Mouse (Mus musculus) heart, postnatal 0 days (tissue): Measurements from ENCODE around the gene Gm10192. TPM values are rescaled to one million over a fixed set of nuclear protein-coding genes. Genes with fewer than 3 reads are reported as not detected.
"Not testable (repeated sequence)": the region's sequence is repeated elsewhere in the genome, so short reads cannot be mapped to it uniquely, and the experiment has no call there.

Source experiments
- ATAC-seq: fragments of 200-750 bp; cut with Nextera tagmentation; 2 replicates; pipeline ENCODE4 v1.8.0; 2017; ENCODE audit warnings: low read depth, moderate number of reproducible peaks, moderate library complexity; ENCODE audit not compliant: insufficient read depth
- DNase-seq: peaks from one replicate; pipeline ENCODE4 v3.0.0-alpha.2; 2016; ENCODE audit warnings: low spot score
- H3K27ac ChIP-seq: fragments of 300-500 bp; sonication (generic); 2 replicates; pipeline ENCODE4 v1.5.1; 2014; ENCODE audit warnings: low read depth, mild to moderate bottlenecking
- H3K27me3 ChIP-seq: fragments of 300-500 bp; sonication (generic); 2 replicates; pipeline ENCODE4 v1.6.1; 2014; ENCODE audit warnings: low read length, mixed read lengths; ENCODE audit not compliant: control insufficient read depth, insufficient read depth
- H3K36me3 ChIP-seq: fragments of 300-500 bp; sonication (generic); replicated peaks from 2 replicates; pipeline ENCODE4 v1.6.1; 2014; ENCODE audit warnings: low read length, mixed read lengths; ENCODE audit not compliant: control insufficient read depth, insufficient read depth
- H3K4me1 ChIP-seq: fragments of 300-500 bp; sonication (generic); 2 replicates; pipeline ENCODE4 v1.6.1; 2014; ENCODE audit warnings: antibody characterized with exemption; ENCODE audit not compliant: control insufficient read depth, insufficient read depth
- H3K4me2 ChIP-seq: fragments of 300-500 bp; sonication (generic); 2 replicates; pipeline ENCODE4 v1.6.1; 2014; ENCODE audit warnings: low read depth, mild to moderate bottlenecking, low read length, moderate library complexity
- H3K4me3 ChIP-seq: fragments of 300-500 bp; sonication (generic); 2 replicates; pipeline ENCODE4 v1.5.1; 2014; ENCODE audit warnings: low read depth, low read length
- H3K9ac ChIP-seq: fragments of 300-500 bp; sonication (generic); replicated peaks from 2 replicates; pipeline ENCODE4 v1.6.1; 2014; ENCODE audit warnings: low read depth, low read length, mixed read lengths
- H3K9me3 ChIP-seq: fragments of 300-500 bp; sonication (generic); replicated peaks from 2 replicates; pipeline ENCODE4 v1.6.1; 2016; ENCODE audit warnings: low read length; ENCODE audit not compliant: control insufficient read depth
- CTCF ChIP-seq: IDR thresholded peaks from 2 replicates; pipeline ENCODE4 v1.5.1; 2016; ENCODE audit warnings: antibody characterized with exemption, control low read depth, low read depth
- EP300 ChIP-seq: IDR thresholded peaks from 2 replicates; pipeline ENCODE4 v1.6.1; 2016; ENCODE audit warnings: antibody characterized with exemption, low read depth
- WGBS: fragments of 180-500 bp; shearing (Covaris S2); extraction: QIAGEN DNeasy Blood & Tissue Kit; methylation state at CpG from one replicate; pipeline ENCODE4 v1.1.7; 2014; 5-methylcytosine and 5-hydroxymethylcytosine counted together
- polyA plus RNA-seq: library from polyadenylated mRNA; unstranded; fragments of >200 nt; fragmentation: Nextera tagmentation; extraction: Ambion mirVana; gene quantifications from 2 replicates; pipeline ENCODE4 v1.2.1, GENCODE M21; 2015
- total RNA-seq: library from RNA; depleted of rRNA; stranded (reverse); fragments of >200 nt; gene quantifications from 2 replicates; pipeline ENCODE4 v1.2.3, GENCODE M21; 2014; ENCODE audit warnings: low replicate concordance; rRNA removed

The Gm10192 gene
- not detected in 2 replicates for total RNA-seq
- polyA plus RNA-seq: not detected in 2 replicates

DNA sequence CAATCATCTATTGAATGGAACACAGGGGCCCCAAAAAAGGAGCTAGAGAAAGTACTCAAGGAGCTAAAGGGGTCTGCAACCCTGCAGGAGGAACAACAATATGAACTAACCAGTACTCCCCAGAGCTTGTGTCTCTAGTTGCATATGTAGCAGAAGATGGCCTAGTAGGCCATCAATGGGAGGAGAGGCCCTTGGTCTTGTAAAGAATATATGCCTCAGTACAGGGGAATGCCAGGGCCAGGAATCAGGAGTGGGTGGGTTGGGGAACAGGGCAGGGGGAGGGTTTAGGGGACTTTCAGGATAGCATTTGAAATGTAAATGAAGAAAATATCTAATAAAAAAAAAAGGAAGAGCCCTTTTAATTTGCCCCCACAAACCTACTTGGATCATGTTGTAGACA is at the start of gene Gm10192:
Gm10192 (minus strand) TSS at position 101 of the 400 bp plus-strand sequence.
- not testable (repeated sequence) for ATAC-seq, H3K4me1 ChIP-seq, H3K4me2 ChIP-seq

DNA sequence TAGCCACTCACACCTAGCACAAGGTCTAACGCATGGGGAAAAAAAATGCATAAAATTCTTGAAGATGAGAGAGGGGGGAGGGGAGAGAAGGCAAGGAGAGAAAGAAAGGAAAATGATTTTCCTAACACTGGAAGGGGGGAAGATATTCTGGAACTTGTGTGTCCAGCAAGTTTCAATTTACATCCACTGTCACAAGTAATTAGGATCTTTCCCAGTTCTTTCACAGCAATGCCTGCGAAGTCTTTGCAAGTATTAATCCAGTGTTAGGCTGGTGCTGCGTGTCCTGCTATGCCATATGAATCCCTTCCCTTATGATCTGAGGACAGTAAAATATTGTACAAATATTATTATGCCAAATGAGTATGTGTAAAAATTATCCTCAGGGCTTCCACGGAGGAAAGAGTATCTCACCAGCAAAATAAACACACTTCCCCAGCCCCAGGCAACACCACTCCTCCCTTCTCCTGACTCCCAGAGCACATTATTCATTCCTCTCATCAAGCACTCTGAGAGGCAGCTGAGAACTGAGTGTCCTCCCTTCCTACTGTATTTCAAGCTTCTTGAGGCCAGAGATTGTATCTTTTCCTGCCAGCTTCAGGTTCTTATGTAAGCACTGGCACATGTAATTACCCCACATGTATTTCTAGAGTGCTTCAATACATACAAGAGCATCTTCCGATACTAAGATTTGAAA is 47.6 kb upstream of the Gm10192 start:
- H3K27ac ChIP-seq: no peak overlapping the region
- WGBS: 60% methylated on average over 5 of the region's 5 CpGs
- ATAC-seq: no peak
- H3K9me3 ChIP-seq: no peaks in the 10 kb centered on the region
- H3K4me3 ChIP-seq: no peak overlapping the region
- DNase-seq: no peak
- no peaks in the 10 kb centered on the region for H3K36me3 ChIP-seq
- H3K27me3 ChIP-seq: no peaks in the 10 kb centered on the region
- H3K4me1 ChIP-seq: no peaks in the 10 kb centered on the region
- no peak overlapping the region for H3K4me2 ChIP-seq
- no peak overlapping the region for H3K9ac ChIP-seq
- TF ChIP-seq CTCF (no peak), EP300 (no peak)

More for the DNA sequence above, at the start of gene Gm10192:
- not testable (repeated sequence) for H3K27me3 ChIP-seq, H3K9ac ChIP-seq, DNase-seq, H3K36me3 ChIP-seq, H3K4me3 ChIP-seq, H3K27ac ChIP-seq, H3K9me3 ChIP-seq

DNA sequence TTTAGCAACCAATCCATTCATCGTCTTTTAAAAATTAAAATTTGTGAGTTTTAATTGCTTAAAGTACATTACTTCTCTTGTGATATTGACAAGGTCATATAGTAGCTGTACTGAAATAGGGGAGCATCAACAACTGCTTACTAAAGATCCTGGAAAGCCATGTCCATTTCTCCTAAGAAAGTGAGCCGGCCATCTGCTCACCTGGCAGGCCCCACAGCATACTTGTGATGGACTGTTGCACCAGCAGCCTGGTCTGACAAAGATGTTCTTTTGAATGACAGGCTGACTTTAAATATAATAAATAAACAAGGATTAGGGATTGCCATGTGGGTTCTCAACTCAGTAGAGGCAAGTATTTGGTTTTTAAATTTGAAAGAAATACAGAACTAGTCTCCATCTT is 36.7 kb upstream of the Gm10192 start:
- Histone ChIP-seq H3K36me3 (no peaks in the 10 kb centered on the region), H3K27me3 (no peaks in the 10 kb centered on the region), H3K9me3 (no peaks in the 10 kb centered on the region), H3K27ac (no peak overlapping the region), H3K9ac (no peak overlapping the region), H3K4me2 (no peak overlapping the region), H3K4me3 (no peak overlapping the region), H3K4me1 (no peaks in the 10 kb centered on the region)
- DNase-seq: no peak
- no peak for ATAC-seq
- 86% methylated on average over 2 of the region's 2 CpGs for WGBS
- TF ChIP-seq CTCF: no peak
- no peak for TF ChIP-seq EP300

DNA sequence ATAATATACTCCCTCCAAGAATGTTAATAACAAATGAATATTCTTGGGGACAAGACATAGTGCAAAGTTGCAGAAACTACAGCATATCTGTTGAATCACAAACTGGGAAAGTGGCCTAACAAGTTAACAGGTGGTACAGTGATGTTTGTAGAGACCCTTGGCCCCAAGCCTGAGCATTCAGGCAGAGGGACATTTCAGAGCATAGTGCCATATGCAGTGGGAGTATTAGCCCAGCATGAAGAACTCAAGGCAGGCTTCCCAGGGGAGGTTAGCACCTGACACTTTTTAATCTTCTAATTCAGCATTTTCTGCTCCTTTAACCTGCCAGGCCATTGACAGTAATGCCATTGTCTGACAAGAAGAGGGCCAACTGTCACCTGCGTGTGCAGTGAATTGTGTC is 34.9 kb upstream of the Gm10192 start:
- peaks cover 6% of the 10 kb centered on the region for H3K4me1 ChIP-seq
- H3K4me3 ChIP-seq: no peak overlapping the region
- H3K27me3 ChIP-seq: no peaks in the 10 kb centered on the region
- TF ChIP-seq EP300: no peak
- no peak for TF ChIP-seq CTCF
- H3K36me3 ChIP-seq: no peaks in the 10 kb centered on the region
- H3K27ac ChIP-seq: no peak overlapping the region
- DNase-seq: no peak
- 73% methylated on average over 1 of the region's 1 CpGs for whole genome bisulfite sequencing
- no peak overlapping the region for H3K9ac ChIP-seq
- H3K9me3 ChIP-seq: no peaks in the 10 kb centered on the region
- ATAC-seq: no peak
- H3K4me2 ChIP-seq: no peak overlapping the region

DNA sequence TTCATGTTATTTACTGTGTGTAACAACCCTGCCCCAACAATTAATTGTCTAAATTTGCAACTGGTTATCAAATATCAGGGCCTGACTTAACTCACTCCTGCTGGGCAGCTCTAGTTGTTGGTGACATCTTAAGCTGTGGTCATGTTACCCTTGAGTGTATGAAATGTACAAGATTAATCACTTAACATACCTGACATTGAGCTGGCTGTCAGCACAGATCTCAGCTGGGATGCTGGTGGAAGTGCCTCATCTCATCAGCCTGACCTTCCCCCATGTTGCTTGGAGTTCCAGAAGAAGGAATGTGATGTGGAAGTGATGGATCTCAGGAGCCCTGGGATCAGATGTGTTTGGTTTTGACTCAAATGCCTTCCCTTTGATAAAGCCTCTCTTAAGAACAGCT is 29.5 kb upstream of the Gm10192 start:
- ATAC-seq (peak; percentile 82), DNase-seq (peak; percentile 44)
- Histone ChIP-seq H3K27me3 (no peaks in the 10 kb centered on the region), H3K4me2 (no peak overlapping the region), H3K4me3 (no peak overlapping the region), H3K9me3 (no peaks in the 10 kb centered on the region), H3K27ac (no peak overlapping the region), H3K4me1 (peaks cover 19% of the 10 kb centered on the region), H3K36me3 (no peaks in the 10 kb centered on the region), H3K9ac (no peak overlapping the region)
- TF ChIP-seq CTCF: no peak
- TF ChIP-seq EP300: 0 out of 2 replicates have a peak, but pooled peaks have one; percentile 41

DNA sequence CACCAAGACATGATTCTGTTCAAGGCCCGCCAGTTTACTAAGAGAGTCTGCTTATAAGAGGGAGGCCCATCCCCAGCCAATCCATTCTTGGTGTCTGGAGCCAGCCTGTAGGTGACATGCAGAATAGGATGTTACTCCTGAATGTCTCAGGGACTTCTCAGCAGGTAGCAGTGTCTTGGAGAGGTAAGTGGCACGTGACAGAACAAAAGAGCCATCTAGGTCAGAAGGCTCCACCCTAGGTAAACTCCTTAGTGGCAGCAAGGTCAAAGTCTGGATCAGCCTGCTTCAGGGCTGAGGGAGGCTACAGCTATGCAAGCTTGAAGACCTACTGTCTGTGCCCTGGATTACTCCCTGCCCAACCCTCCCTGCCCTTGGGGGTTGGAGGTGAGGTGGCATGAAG is 20.0 kb upstream of the Gm10192 start:
- WGBS: 67% methylated on average over 2 of the region's 2 CpGs
- H3K4me1 ChIP-seq, DNase-seq, H3K36me3 ChIP-seq, H3K27me3 ChIP-seq, H3K4me3 ChIP-seq, H3K27ac ChIP-seq, H3K4me2 ChIP-seq, ATAC-seq, H3K9me3 ChIP-seq, H3K9ac ChIP-seq: not testable (repeated sequence)
